Mouse (Mus musculus) midbrain, embryonic 13.5 days (tissue): ENCODE measurements around the gene Nfic. TPM values are rescaled to one million over a fixed set of nuclear protein-coding genes. Genes with fewer than 3 reads are reported as not detected.

Experiments
- ATAC-seq: fragments of 200-750 bp; cut with Nextera tagmentation; 2 replicates; pipeline ENCODE4 v1.8.0; 2017; ENCODE audit warnings: mild to moderate bottlenecking, moderate TSS enrichment, moderate library complexity
- H3K27ac ChIP-seq: fragments of 300-500 bp; sonication (generic); 2 replicates; pipeline ENCODE4 v1.5.1; 2015; ENCODE audit warnings: inconsistent platforms, mild to moderate bottlenecking, moderate library complexity
- H3K27me3 ChIP-seq: fragments of 300-500 bp; sonication (generic); 2 replicates; pipeline ENCODE4 v1.6.1; 2015; ENCODE audit warnings: mild to moderate bottlenecking, inconsistent platforms
- H3K36me3 ChIP-seq: fragments of 300-500 bp; sonication (generic); 2 replicates; pipeline ENCODE4 v1.6.1; 2015; ENCODE audit warnings: mild to moderate bottlenecking, inconsistent platforms
- H3K4me1 ChIP-seq: fragments of 300-500 bp; sonication (generic); replicated peaks from 2 replicates; pipeline ENCODE4 v1.6.1; 2015; ENCODE audit warnings: inconsistent platforms
- H3K4me2 ChIP-seq: fragments of 300-500 bp; sonication (generic); replicated peaks from 2 replicates; pipeline ENCODE4 v1.6.1; 2015; ENCODE audit warnings: moderate library complexity, mild to moderate bottlenecking, inconsistent platforms
- H3K4me3 ChIP-seq: fragments of 300-500 bp; sonication (generic); replicated peaks from 2 replicates; pipeline ENCODE4 v1.5.1; 2015; ENCODE audit warnings: mild to moderate bottlenecking, inconsistent platforms
- H3K9ac ChIP-seq: fragments of 300-500 bp; sonication (generic); replicated peaks from 2 replicates; pipeline ENCODE4 v1.6.1; 2015; ENCODE audit warnings: mild to moderate bottlenecking, inconsistent platforms
- H3K9me3 ChIP-seq: fragments of 300-500 bp; sonication (generic); 2 replicates; pipeline ENCODE4 v1.6.1; 2016; ENCODE audit warnings: mild to moderate bottlenecking, inconsistent platforms
- WGBS: fragments of 180-500 bp; shearing (Covaris S2); methylation state at CpG from one replicate; pipeline ENCODE4 v1.1.7; 2015; 5-methylcytosine and 5-hydroxymethylcytosine counted together
- polyA plus RNA-seq: library from polyadenylated mRNA; unstranded; fragments of >200 nt; fragmentation: Nextera tagmentation; extraction: Ambion mirVana; gene quantifications from 2 replicates; pipeline ENCODE4 v1.2.1, GENCODE M21; 2015

Nfic gene
- polyA plus RNA-seq, 1 experiment from 2014 or later, result 15.2 TPM

DNA sequence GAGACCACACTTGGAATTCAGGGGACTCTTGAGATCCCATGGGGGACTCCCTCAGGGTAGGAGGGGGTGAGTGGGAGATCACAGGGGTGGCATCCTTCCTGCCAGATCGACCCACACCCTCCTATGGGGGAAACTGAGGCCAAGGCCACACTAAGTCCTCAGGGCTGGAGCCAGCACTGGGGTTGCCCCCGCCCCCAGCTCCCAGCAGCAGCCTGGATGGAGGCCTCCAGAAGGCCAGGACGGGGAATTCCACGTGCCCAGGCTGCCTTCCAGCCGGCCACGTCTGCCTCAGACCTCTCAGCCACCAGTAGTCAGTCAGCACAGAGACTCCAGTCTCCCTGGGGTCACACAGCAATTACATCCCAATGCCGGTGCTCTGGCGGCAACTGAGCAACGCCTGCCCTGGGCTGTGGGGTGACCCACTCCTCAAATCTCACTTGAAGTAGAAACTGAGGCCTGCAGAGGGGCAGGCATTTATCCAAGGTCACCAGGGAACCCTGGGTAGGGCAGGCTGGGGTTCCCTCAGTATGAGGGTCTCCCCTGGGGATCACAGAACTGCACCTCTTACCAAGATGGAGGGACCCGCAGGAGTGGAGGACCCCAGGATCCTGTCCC is 30.1 kb downstream of the Nfic start:
- Histone ChIP-seq H3K36me3 (peaks cover 2% of the 10 kb centered on the region; the same call in 1 of the 2 replicates), H3K27me3 (peaks cover 66% of the 10 kb centered on the region), H3K4me2 (peak overlapping the region; percentile 60), H3K9me3 (no peaks in the 10 kb centered on the region), H3K4me3 (peak overlapping the region; percentile 36; the same call in 1 of the 2 replicates), H3K9ac (0 out of 2 replicates have a peak overlapping the region, but pooled peaks have one; percentile 23), H3K4me1 (peaks cover 47% of the 10 kb centered on the region), H3K27ac (no peak overlapping the region)
- no peak for ATAC-seq
- 26% methylated on average over 10 of the region's 10 CpGs for WGBS

DNA sequence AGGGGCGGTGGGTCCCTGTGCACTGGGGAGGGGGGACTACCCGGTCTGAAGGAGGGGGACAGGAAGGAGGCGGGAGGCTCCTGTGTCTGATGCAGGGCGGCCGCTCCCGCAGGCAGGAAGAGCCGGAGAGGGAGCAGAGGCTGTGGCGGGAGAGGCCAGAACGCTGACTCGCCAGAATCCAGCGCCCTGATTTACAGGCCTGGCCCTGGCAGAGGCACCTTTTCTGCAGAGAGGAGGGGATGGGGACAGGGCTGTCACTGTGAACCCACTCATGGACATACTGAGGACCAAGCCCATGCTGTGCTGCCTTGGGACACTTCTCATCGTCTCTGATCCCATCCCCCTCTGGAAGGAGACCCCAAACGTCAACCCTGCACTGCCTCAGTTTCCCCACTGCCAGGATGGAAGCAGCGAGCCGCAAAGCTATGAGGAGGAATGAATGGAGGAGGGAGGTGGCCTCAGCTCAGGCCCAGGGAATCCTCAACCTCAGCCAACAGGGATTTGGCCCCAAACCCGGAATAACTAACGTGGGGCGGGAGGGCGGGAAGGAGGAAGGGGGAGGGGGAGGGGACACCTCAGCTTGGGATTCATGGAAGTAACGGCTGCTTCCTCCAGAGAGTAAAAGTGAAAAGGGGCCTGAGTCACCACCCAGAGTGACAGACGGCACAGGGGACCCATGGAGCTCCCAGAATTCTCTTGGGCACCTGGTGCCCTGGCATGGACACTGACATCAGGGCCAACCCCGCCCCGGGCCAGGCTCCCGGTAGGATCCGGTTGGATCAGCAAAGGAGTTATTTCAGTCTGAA is 31.0 kb downstream of the Nfic start:
- Histone ChIP-seq H3K27ac (no peak overlapping the region), H3K27me3 (peaks cover 66% of the 10 kb centered on the region), H3K9ac (0 out of 2 replicates have a peak overlapping the region, but pooled peaks have one; percentile 23), H3K9me3 (no peaks in the 10 kb centered on the region), H3K4me2 (peak overlapping the region; percentile 60), H3K36me3 (peaks cover 11% of the 10 kb centered on the region), H3K4me1 (peaks cover 41% of the 10 kb centered on the region), H3K4me3 (no peak overlapping the region)
- WGBS, result 5% methylated on average over 24 of the region's 25 CpGs
- ATAC-seq, result no peak

DNA sequence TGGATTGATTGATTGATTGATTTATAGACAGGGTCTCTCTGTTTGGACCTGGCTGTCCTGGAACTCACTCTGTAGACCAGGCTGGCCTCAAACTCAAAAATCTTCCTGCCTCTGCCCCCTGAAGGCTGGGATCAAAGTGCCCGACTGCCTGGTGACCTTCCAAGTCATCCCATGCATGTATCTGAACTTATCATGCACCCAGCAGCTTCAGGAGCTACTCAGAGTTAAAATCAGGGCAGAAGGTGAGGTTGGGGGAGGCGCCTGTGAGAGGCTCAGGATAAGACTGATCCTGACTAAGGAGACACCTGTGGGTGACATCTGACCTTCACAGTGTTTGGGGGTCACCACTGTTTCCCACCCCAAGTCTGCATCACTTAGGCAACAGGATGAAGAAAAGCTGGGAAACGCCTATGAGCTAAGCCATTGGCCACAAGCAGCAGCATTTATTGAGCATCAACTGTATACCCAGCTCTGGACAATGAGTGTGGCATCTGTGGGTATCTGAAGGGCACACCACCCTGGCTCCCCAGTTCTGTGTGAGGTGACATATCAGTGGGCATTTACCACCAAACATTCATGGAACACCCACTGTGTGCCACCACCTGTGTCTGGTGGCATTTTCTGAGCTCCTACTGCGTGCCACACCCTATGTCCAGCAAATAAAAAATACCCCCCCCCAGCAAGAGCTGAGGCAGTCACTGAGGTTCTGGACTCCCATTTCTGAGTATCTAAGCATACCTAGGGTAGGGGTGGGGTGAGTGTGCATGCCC is 31.8 kb downstream of the Nfic start:
- 0 out of 2 replicates have a peak overlapping the region, but pooled peaks have one; percentile 14 for H3K9ac ChIP-seq
- ATAC-seq, result no peak
- WGBS, result 68% methylated on average over 4 of the region's 4 CpGs
- H3K9me3 ChIP-seq, result no peaks in the 10 kb centered on the region
- 0 out of 2 replicates have a peak overlapping the region, but pooled peaks have one; percentile 23 for H3K4me2 ChIP-seq
- no peak overlapping the region for H3K27ac ChIP-seq
- H3K4me1 ChIP-seq, result peaks cover 40% of the 10 kb centered on the region
- H3K4me3 ChIP-seq, result no peak overlapping the region
- H3K27me3 ChIP-seq, result peaks cover 60% of the 10 kb centered on the region
- H3K36me3 ChIP-seq, result peaks cover 12% of the 10 kb centered on the region

DNA sequence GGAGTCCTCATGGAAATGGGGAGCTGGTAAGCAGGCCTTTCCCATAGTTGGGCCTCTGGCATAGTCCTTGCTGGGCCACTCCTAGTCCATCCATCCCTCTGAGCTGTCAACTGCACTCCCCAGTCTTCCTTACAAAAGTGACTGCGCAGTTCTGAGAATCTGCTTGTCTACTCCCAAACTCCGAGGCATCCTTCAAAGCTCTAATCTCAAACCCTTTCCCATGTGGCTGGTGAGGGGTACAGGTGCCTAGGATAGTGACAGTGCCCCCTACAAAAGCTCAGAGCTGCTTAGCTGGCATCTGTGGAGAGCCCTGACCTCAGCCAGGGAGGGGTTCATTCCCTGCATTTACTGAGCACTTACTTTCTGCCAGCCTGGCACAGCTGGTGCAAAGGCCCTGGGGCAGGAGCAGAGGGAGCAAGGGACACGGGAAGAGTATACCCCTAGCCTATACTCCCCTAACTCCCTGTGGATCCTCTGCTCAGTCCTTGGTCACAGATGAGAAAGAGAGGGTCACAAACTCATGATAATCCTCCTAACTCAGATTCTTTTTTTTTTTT is 32.7 kb downstream of the Nfic start:
- H3K9me3 ChIP-seq, result no peaks in the 10 kb centered on the region
- 87% methylated on average over 3 of the region's 3 CpGs for WGBS
- no peak for ATAC-seq
- no peak overlapping the region for H3K4me2 ChIP-seq
- no peak overlapping the region for H3K9ac ChIP-seq
- H3K27ac ChIP-seq, result no peak overlapping the region
- peaks cover 52% of the 10 kb centered on the region for H3K27me3 ChIP-seq
- peaks cover 49% of the 10 kb centered on the region for H3K4me1 ChIP-seq
- peaks cover 12% of the 10 kb centered on the region for H3K36me3 ChIP-seq
- no peak overlapping the region for H3K4me3 ChIP-seq

DNA sequence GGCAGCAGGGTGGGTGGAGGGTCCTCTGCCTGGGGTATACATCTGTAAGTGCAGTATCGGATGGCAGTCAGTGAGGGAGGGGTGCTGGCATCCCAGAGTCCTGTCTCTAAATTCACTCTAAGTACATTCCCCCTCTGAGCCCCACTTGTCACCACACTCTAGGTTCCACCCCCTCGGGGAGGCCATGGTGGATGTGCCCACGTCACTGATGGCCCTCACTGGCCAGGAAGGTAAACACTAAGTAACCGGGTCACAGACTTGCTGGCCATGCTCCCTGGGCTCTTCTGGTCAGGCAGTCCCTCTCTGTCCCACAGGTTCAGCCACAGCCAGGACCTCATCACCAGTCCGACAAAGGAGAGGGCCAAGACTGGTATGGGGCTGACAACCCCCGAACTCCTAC is 33.2 kb downstream of the Nfic start:
- 75% methylated on average over 6 of the region's 6 CpGs for WGBS
- Histone ChIP-seq H3K4me2 (no peak overlapping the region), H3K27me3 (peaks cover 51% of the 10 kb centered on the region), H3K9me3 (no peaks in the 10 kb centered on the region), H3K36me3 (peaks cover 12% of the 10 kb centered on the region), H3K9ac (no peak overlapping the region), H3K4me3 (no peak overlapping the region), H3K27ac (no peak overlapping the region), H3K4me1 (peaks cover 51% of the 10 kb centered on the region)
- ATAC-seq, result no peak

DNA sequence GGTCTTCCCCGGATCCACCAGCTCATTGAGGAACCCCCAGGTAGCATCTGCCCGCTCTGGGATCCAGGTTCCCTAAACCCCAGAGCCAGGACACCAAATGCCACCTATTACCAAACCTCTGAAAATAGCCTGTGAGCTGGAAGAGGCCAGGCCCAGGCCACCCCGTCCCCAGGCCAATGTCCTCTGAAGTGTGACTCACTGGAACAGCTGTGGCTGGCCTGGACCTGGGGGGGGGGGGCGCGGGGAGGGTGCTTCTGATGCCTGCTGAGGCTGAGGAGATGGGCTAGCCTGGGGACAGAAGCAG is 33.7 kb downstream of the Nfic start:
- ATAC-seq, result no peak
- H3K27me3 ChIP-seq, result peaks cover 46% of the 10 kb centered on the region
- peaks cover 12% of the 10 kb centered on the region for H3K36me3 ChIP-seq
- no peak overlapping the region for H3K4me3 ChIP-seq
- H3K9me3 ChIP-seq, result no peaks in the 10 kb centered on the region
- H3K4me1 ChIP-seq, result peaks cover 51% of the 10 kb centered on the region
- WGBS, result 87% methylated on average over 5 of the region's 5 CpGs
- H3K9ac ChIP-seq, result no peak overlapping the region
- H3K4me2 ChIP-seq, result no peak overlapping the region
- H3K27ac ChIP-seq, result no peak overlapping the region

DNA sequence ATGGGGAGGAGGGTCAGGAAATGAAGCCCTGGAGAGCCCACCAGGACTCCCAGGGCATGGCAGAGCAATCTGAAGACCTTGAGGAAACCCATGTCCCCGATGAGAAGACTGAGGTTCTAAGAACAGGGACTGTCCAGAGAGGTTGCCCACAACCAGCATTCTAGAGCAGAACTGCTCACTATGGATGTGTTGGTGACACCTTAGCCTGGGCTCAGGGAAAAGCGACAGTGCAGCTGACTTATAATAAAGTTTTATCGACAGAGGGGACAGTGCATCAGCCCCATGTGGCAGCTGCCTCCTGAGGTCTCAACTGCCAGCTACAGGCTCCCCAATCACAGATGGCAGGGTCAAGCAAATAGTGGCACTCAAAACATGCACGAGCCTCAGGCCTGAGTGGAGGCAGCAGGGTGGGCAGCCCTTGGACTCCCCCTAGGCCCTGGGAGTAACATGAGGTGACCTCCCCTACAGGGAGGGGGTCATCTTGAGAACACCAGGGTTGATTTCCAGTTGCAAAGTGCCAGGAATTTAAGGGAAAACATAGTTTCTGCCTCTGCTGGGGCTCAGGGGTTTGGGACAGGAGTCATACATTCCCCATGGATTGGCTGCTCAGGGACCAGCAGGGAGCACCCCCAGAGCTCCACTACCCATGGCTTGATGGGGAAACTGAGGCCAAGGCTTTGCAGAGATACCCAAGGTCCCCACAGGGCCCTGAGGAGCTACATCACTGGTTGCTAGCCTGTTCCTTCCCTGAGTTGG is 34.2 kb downstream of the Nfic start:
- Histone ChIP-seq H3K27me3 (peaks cover 41% of the 10 kb centered on the region), H3K4me2 (no peak overlapping the region), H3K4me3 (no peak overlapping the region), H3K27ac (no peak overlapping the region), H3K9ac (no peak overlapping the region), H3K9me3 (no peaks in the 10 kb centered on the region), H3K4me1 (peaks cover 51% of the 10 kb centered on the region), H3K36me3 (peaks cover 12% of the 10 kb centered on the region)
- ATAC-seq, result no peak
- WGBS, result 85% methylated on average over 4 of the region's 4 CpGs

DNA sequence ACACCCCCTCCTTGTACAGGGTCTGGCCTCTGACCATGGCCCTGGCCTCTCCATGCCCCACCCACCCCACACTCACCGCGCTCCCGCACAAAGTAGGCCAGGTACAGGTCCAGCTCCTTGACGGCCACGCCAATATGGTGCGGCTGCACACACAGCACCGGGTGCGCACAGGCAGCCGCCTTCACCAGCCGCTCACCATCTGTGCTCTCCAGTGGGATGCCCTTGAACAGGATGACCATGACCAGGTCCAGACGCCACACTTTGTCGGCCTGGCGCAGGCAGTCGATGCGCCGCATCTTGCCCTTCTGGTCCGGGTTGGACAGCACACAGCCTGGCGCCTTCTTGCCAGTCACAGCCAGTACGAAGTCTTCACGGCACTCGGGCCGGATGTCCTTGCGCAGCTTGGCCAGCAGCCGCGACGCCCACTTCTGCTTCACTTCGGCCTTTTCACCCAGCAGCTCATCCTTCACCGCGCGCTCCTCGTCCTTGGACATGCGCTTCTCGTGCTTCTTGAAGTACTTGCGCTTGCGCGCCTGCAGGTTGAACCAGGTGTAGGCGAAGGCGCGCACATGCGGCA is 35.2 kb downstream of the Nfic start:
- no peak overlapping the region for H3K9ac ChIP-seq
- peaks cover 12% of the 10 kb centered on the region for H3K36me3 ChIP-seq
- H3K4me2 ChIP-seq, result no peak overlapping the region
- 88% methylated on average over 40 of the region's 40 CpGs for WGBS
- peaks cover 32% of the 10 kb centered on the region for H3K27me3 ChIP-seq
- no peak overlapping the region for H3K27ac ChIP-seq
- peaks cover 45% of the 10 kb centered on the region for H3K4me1 ChIP-seq
- no peak for ATAC-seq
- H3K9me3 ChIP-seq, result no peaks in the 10 kb centered on the region
- H3K4me3 ChIP-seq, result no peak overlapping the region

DNA sequence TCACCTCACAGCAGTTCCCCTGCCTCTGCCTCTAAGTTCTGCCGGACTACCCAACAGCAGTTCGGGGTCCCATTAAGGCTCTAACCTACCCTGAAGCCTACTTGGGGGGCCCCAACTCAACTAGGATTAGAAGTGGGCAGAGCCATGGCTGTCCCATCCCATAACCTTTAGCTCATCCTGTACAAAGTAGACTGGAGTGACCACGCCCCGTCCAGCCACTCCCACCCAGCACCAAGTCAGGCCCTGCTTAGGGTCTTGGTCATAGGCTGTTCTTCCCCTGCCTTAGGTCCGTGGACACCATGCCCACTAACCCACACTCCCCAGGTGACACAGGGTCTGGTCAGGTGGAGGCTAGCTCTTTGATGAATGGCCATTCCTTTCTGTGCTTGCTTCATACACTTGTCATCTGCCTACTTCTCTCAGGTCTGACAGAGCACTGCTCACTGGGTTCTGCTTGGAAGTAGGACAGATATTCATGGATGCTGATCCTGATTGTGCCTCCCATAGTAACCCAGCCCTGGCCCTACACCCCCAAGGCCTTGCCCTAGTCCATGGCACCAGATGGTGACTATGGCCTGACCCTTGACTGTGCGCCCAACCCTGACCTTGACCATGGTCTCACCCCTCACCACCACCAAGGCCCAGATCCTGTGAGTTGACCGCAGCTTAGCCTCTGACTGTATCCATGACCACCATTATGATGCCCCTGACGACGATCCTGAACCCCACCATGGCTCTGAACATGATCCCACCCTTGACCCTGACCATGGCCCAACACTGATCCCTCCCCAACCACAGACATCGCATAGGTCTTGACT is 36.1 kb downstream of the Nfic start:
- Histone ChIP-seq H3K4me1 (peaks cover 46% of the 10 kb centered on the region), H3K9ac (no peak overlapping the region), H3K9me3 (no peaks in the 10 kb centered on the region), H3K27me3 (peaks cover 23% of the 10 kb centered on the region), H3K4me3 (no peak overlapping the region), H3K4me2 (no peak overlapping the region), H3K36me3 (peaks cover 12% of the 10 kb centered on the region), H3K27ac (no peak overlapping the region; the same call in 1 of the 2 replicates)
- ATAC-seq, result no peak
- 91% methylated on average over 10 of the region's 10 CpGs for WGBS

DNA sequence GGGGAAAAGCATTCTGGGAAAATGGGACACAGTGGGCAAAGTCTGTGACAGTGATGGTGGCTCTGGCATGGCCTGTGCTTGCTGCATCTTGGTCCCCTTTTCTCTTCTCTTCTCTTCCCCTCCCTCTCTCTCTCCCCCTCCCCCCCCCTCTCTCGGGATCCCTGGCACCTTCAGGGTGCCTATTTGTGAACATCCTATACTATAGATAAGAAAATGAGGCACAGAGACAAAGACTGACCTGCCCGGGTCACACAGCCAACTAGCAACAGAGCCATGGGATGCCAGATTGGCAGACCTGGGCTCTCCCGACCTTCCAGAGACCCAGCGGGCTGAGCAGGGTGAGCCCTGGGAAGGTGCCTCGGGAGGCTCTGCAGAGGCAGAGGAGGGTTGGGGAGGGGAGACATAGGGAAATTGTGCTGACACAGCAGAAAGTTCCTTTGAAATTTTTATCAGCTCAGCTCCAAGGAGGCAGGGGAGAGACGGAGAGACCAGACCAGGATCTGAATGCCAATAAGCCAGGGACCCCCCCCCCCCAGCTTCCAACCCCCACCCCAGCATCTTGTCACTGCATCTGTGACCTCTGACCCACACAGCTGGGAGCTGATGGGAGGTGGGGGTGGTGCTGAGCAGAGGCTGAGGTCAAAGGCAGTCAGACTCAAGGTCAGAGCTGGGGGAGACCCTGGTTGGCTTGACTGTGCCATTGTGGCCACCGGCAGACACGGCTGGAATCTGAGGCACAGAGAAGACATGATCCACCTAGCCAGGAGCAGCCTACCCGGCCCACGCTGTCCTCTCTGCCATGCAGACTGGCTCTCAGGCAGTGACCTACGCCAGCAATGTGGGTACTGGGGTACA is 37.0 kb downstream of the Nfic start:
- Histone ChIP-seq H3K4me2 (no peak overlapping the region), H3K4me1 (peaks cover 50% of the 10 kb centered on the region), H3K9me3 (no peaks in the 10 kb centered on the region), H3K36me3 (peaks cover 12% of the 10 kb centered on the region), H3K9ac (no peak overlapping the region), H3K27me3 (peaks cover 14% of the 10 kb centered on the region; the same call in 1 of the 2 replicates), H3K4me3 (no peak overlapping the region), H3K27ac (peak overlapping the region; percentile 14; the same call in 1 of the 2 replicates)
- no peak for ATAC-seq
- 45% methylated on average over 11 of the region's 11 CpGs for WGBS
